Mouse (Mus musculus) midbrain, postnatal 0 days (tissue): ENCODE data around the gene Robo1. TPM values are rescaled to one million over a fixed set of nuclear protein-coding genes. Genes with fewer than 3 reads are reported as not detected.

Experiments
- ATAC-seq: fragments of 200-750 bp; cut with Nextera tagmentation; 2 replicates; pipeline ENCODE4 v1.8.0; 2017; ENCODE audit warnings: moderate number of reproducible peaks, mild to moderate bottlenecking, moderate TSS enrichment, moderate library complexity; ENCODE audit not compliant: low FRiP score
- DNase-seq: peaks from one replicate; pipeline ENCODE4 v3.0.0-alpha.2; 2015; ENCODE audit warnings: low spot score
- H3K27ac ChIP-seq: fragments of 300-500 bp; sonication (generic); 2 replicates; pipeline ENCODE4 v1.5.1; 2014; ENCODE audit warnings: low read depth, mild to moderate bottlenecking, low read length, mixed read lengths
- H3K27me3 ChIP-seq: fragments of 300-500 bp; sonication (generic); 2 replicates; pipeline ENCODE4 v1.6.1; 2014; ENCODE audit warnings: low read length, control low read depth, mixed read lengths; ENCODE audit not compliant: insufficient read depth
- H3K36me3 ChIP-seq: fragments of 300-500 bp; sonication (generic); 2 replicates; pipeline ENCODE4 v1.6.1; 2014; ENCODE audit warnings: low read length, control low read depth, mixed read lengths; ENCODE audit not compliant: insufficient read depth
- H3K4me1 ChIP-seq: fragments of 300-500 bp; sonication (generic); 2 replicates; pipeline ENCODE4 v1.6.1; 2014; ENCODE audit warnings: mild to moderate bottlenecking, control low read depth, antibody characterized with exemption, low read length, mixed read lengths; ENCODE audit not compliant: insufficient read depth
- H3K4me2 ChIP-seq: fragments of 300-500 bp; sonication (generic); 2 replicates; pipeline ENCODE4 v1.6.1; 2014; ENCODE audit warnings: low read depth, mild to moderate bottlenecking, low read length, mixed read lengths; ENCODE audit not compliant: poor library complexity, severe bottlenecking
- H3K4me3 ChIP-seq: fragments of 300-500 bp; sonication (generic); 2 replicates; pipeline ENCODE4 v1.5.1; 2014; ENCODE audit warnings: low read depth, mild to moderate bottlenecking, low read length, moderate library complexity
- H3K9ac ChIP-seq: fragments of 300-500 bp; sonication (generic); replicated peaks from 2 replicates; pipeline ENCODE4 v1.6.1; 2014; ENCODE audit warnings: mild to moderate bottlenecking, low read length, moderate library complexity, mixed read lengths; ENCODE audit not compliant: poor library complexity, severe bottlenecking
- H3K9me3 ChIP-seq: fragments of 300-500 bp; sonication (generic); 2 replicates; pipeline ENCODE4 v1.6.1; 2016; ENCODE audit warnings: low read length, control low read depth
- CTCF ChIP-seq: IDR thresholded peaks from 2 replicates; pipeline ENCODE4 v1.5.1; 2016; ENCODE audit warnings: antibody characterized with exemption, mild to moderate bottlenecking
- WGBS: fragments of 180-500 bp; shearing (Covaris S2); extraction: QIAGEN DNeasy Blood & Tissue Kit; methylation state at CpG from one replicate; pipeline ENCODE4 v1.1.7; 2014; 5-methylcytosine and 5-hydroxymethylcytosine counted together
- polyA plus RNA-seq: library from polyadenylated mRNA; unstranded; fragments of >200 nt; fragmentation: Nextera tagmentation; extraction: Ambion mirVana; gene quantifications from 2 replicates; pipeline ENCODE4 v1.2.1, GENCODE M21; 2015
- total RNA-seq: library from RNA; depleted of rRNA; stranded (reverse); fragments of >200 nt; gene quantifications from 2 replicates; pipeline ENCODE4 v1.2.3, GENCODE M21; 2014

Robo1 gene
- total and polyA plus RNA-seq, 2 experiments from 2014 or later, result 31.4 to 96.1 TPM

- no peak for DNase-seq
- Histone ChIP-seq H3K4me3 (no peak overlapping the region), H3K36me3 (no peaks in the 10 kb centered on the region), H3K27me3 (no peaks in the 10 kb centered on the region), H3K9ac (no peak overlapping the region), H3K4me1 (no peaks in the 10 kb centered on the region), H3K4me2 (no peak overlapping the region), H3K9me3 (no peaks in the 10 kb centered on the region), H3K27ac (no peak overlapping the region)
- TF ChIP-seq CTCF, result no peak
- WGBS, result 47% methylated on average over 3 of the region's 3 CpGs
- no peak for ATAC-seq
These were observed 85.4 kb downstream of the Robo1 start for GRCm38 (mm10) chr16:72393512-72393911.

DNA sequence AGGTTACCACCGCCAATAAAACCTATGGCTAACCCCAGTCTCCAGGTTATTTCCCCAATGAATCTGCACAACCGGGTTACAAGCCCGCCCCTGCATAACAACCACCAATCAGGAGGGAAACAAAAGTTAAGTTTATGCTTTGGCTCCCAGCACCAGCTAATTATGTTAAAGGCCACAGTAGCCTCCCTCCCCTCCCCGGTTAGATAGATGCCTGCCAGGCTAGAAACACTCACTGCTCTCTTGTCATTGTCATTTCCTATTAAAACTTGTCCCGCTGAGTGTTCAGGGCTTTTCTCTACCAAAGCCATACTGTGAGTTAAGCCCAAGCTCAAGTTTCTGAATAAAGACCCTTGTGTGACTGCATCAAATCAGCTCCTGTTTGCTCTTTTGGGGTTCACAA lies 90.7 kb downstream of the Robo1 start:
- ATAC-seq (no peak), DNase-seq (no peak)
- no peak for TF ChIP-seq CTCF

DNA sequence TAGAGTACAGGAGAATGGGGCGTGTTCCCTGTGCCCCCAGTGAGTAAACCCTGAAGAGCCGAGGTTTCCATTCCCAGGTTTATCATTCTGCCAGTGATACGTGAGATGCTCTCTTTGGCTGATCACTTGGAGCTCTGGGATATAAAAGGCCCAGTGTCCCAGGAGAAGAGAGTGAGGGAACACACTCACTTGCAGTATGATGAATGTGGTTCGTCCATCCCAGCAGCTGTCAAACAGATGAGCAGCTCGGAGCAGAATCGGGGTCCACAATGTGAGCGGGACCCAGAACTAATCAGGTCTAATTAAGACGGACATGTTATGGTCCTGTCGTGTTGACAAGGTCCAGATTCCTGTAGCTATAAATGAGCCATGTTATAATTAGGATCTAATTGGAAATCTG lies 94.3 kb downstream of the Robo1 start:
- H3K9me3 ChIP-seq, result no peaks in the 10 kb centered on the region
- ATAC-seq, result no peak; the same call in 1 of the 2 replicates
- 21% methylated on average over 9 of the region's 9 CpGs for WGBS
- no peaks in the 10 kb centered on the region for H3K36me3 ChIP-seq
- no peaks in the 10 kb centered on the region for H3K27me3 ChIP-seq
- H3K27ac ChIP-seq, result no peak overlapping the region
- DNase-seq, result peak; percentile 42
- no peaks in the 10 kb centered on the region for H3K4me1 ChIP-seq
- H3K4me3 ChIP-seq, result no peak overlapping the region
- no peak overlapping the region for H3K4me2 ChIP-seq
- no peak overlapping the region for H3K9ac ChIP-seq
- no peak for TF ChIP-seq CTCF

More for the DNA sequence above, 90.7 kb downstream of the Robo1 start:
- Histone ChIP-seq H3K4me1 (no peaks in the 10 kb centered on the region), H3K36me3 (no peaks in the 10 kb centered on the region), H3K27ac (no peak overlapping the region), H3K9ac (no peak overlapping the region), H3K4me2 (no peak overlapping the region), H3K27me3 (no peaks in the 10 kb centered on the region), H3K9me3 (no peaks in the 10 kb centered on the region), H3K4me3 (no peak overlapping the region)
- WGBS, result 31% methylated on average over 5 of the region's 5 CpGs

DNA sequence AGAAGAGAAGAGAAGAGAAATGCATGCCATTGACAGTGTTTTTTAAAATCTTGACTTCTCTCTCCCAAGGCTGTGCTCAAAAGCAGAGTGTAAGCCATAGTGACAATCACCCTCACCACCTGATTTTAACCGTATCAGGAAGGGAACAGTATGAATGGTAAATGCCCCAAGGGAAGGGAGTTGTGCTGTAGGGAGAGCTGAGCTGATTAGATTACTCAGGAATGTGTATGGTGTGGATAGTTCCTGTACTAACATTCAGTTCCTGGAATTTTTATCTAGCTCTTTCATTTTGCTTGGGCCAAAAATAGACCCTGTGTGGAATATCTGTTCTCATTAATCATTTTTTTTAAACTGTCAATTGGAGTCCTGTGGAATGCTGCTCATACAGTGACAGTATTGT lies 101.7 kb downstream of the Robo1 start:
- Histone ChIP-seq H3K36me3 (no peaks in the 10 kb centered on the region), H3K4me3 (no peak overlapping the region), H3K9me3 (no peaks in the 10 kb centered on the region), H3K27me3 (no peaks in the 10 kb centered on the region), H3K27ac (no peak overlapping the region), H3K4me2 (no peak overlapping the region), H3K9ac (no peak overlapping the region), H3K4me1 (no peaks in the 10 kb centered on the region)
- 50% methylated on average over 1 of the region's 1 CpGs for WGBS
- ATAC-seq (no peak), DNase-seq (no peak)
- TF ChIP-seq CTCF, result no peak

- no peak for TF ChIP-seq CTCF
- Histone ChIP-seq H3K36me3 (no peaks in the 10 kb centered on the region), H3K9ac (no peak overlapping the region), H3K4me2 (no peak overlapping the region), H3K4me3 (no peak overlapping the region), H3K27me3 (no peaks in the 10 kb centered on the region), H3K27ac (no peak overlapping the region), H3K9me3 (no peaks in the 10 kb centered on the region), H3K4me1 (no peaks in the 10 kb centered on the region)
- 28% methylated on average over 5 of the region's 5 CpGs for WGBS
- no peak for DNase-seq
- ATAC-seq, result no peak
These were observed 103.7 kb downstream of the Robo1 start for GRCm38 (mm10) chr16:72411669-72412270.

DNA sequence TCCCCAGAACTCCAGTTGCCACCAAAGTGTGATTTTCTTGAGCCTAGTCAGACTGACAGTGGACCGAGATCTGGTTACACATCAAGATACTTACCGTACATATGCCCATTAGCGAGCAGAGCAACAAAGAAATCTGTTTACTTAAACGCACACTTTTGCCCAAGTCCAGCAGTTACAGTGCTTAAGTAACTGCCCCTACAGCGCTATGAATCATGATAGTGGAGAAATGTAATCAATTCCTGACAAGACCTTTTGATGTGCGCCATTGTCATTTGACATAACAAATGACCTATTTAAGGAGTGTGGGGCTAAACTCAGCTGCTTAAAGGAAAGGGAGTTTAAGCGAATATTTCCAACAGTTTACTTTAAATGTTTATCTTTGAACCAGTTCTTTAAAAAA lies 104.8 kb downstream of the Robo1 start:
- TF ChIP-seq CTCF, result no peak
- Histone ChIP-seq H3K27me3 (no peaks in the 10 kb centered on the region), H3K9me3 (no peaks in the 10 kb centered on the region), H3K4me2 (no peak overlapping the region), H3K9ac (no peak overlapping the region), H3K27ac (no peak overlapping the region), H3K4me1 (no peaks in the 10 kb centered on the region), H3K4me3 (no peak overlapping the region), H3K36me3 (no peaks in the 10 kb centered on the region)
- WGBS, result 81% methylated on average over 7 of the region's 7 CpGs
- ATAC-seq, result no peak
- DNase-seq, result no peak
